Mouse (Mus musculus) liver, adult 2 months (tissue): ENCODE data around the gene Fndc3b.

ENCODE experiments used
- CTCF ChIP-seq: fragments of 200-500 bp; IDR thresholded peaks from 2 replicates; pipeline ENCODE4 v1.5.1; 2011; ENCODE audit warnings: low read depth, low read length, control low read depth
- POLR2A ChIP-seq: fragments of 200-500 bp; IDR thresholded peaks from 2 replicates; pipeline ENCODE4 v1.6.1; 2011; ENCODE audit warnings: low read length, control low read depth; ENCODE audit not compliant: insufficient read depth; ENCODE audit errors: extremely low read depth

- TF ChIP-seq CTCF (no peak), POLR2A (no peak)
Measured at GRCm38 (mm10) chr3:27673660-27674059, 37.4 kb downstream of the Fndc3b start.
